Mouse (Mus musculus) hematopoietic stem cell, adult 5-6 weeks (primary cell): ENCODE results near the gene Rgcc. TPM values are rescaled to one million over a fixed set of nuclear protein-coding genes. Genes with fewer than 3 reads are reported as not detected.

ENCODE experiments used
- total RNA-seq: library from RNA; stranded (forward); fragments of 172-1452, 232-1000 nt; gene quantifications from 2 replicates; pipeline ENCODE4 v1.2.3, GENCODE M21; 2017

The Rgcc gene
- total RNA-seq, 1 experiment from 2014 or later: 43.7 TPM

Other genes with a start within 250 kb of the Rgcc start
- gene Zfp957, start 54.3 kb downstream of the Rgcc start, total RNA-seq: not detected in 2 replicates
- gene Naa16, start 89.1 kb upstream of the Rgcc start, total RNA-seq: 41.0 and 78.3 TPM in 2 replicates
- gene Mtrf1, start 96.1 kb upstream of the Rgcc start, total RNA-seq: 20.4 and 22.2 TPM in 2 replicates
- 25.7 and 28.3 TPM in 2 replicates for gene Kbtbd7, start 124.9 kb upstream of the Rgcc start, total RNA-seq
- 3.5 and 3.6 TPM in 2 replicates for gene Kbtbd6, start 150.2 kb upstream of the Rgcc start, total RNA-seq
- 323 and 335 TPM in 2 replicates for gene Elf1, start 179.5 kb upstream of the Rgcc start, total RNA-seq
- gene Wbp4, start 179.9 kb upstream of the Rgcc start, total RNA-seq: 67.9 and 89.1 TPM in 2 replicates